ENCODE assay signal across 9 mouse cellular contexts in genomic region chr12:112724077-112724805, GRCm38 (mm10). TPM values are rescaled to one million over a fixed set of nuclear protein-coding genes. Genes with fewer than 3 reads are reported as not detected.
DNase-seq lines count a peak whose midpoint lies in the region; ATAC-seq and TF ChIP-seq lines count a peak whose summit lies in the region.
"Had no signal": no experiment of that assay in that cellular context is flagged by ENCODE, and none has a peak within 500 bp of the region (broad histone marks: within the 10 kb centered on the region; RNA-seq: fewer than 3 reads in every experiment).

No protein-coding gene starts in this region.

- TF ChIP-seq CTCF in bone marrow macrophage, adult 2 months (IDR thresholded peaks at IDR 0.05; ENCODE audit: low read depth, low read length): peak; percentile 98
- TF ChIP-seq CTCF in hindbrain, postnatal 0 days (IDR thresholded peaks at IDR 0.05; ENCODE audit: low read depth): peak; percentile 74; the same call in 1 of the 2 replicates
- TF ChIP-seq CTCF in midbrain, postnatal 0 days (IDR thresholded peaks at IDR 0.05): peak; percentile 65

- no peaks in the 10 kb centered on the region for H3K9me3 ChIP-seq in kidney, embryonic 16.5 days (ENCODE audit: low read length)
- no peaks in the 10 kb centered on the region for H3K9me3 ChIP-seq in embryonic facial prominence, embryonic 14.5 days (ENCODE audit: control insufficient read depth, low read length)
- no peaks in the 10 kb centered on the region for H3K9me3 ChIP-seq in hindbrain, postnatal 0 days (ENCODE audit: low read length)
- no peaks in the 10 kb centered on the region for H3K9me3 ChIP-seq in limb, embryonic 10.5 days (replicated peaks)
- H3K9me3 ChIP-seq in midbrain, postnatal 0 days (ENCODE audit: low read length): no peaks in the 10 kb centered on the region

- no peak overlapping the region for H3K4me2 ChIP-seq in kidney, embryonic 16.5 days (replicated peaks; ENCODE audit: low read depth, low read length)
- no peak overlapping the region for H3K4me2 ChIP-seq in embryonic facial prominence, embryonic 14.5 days (ENCODE audit: low read depth, low read length)
- peak overlapping the region; percentile 73; the same call in 1 of the 2 replicates for H3K4me2 ChIP-seq in hindbrain, postnatal 0 days (ENCODE audit: low read depth, low read length)
- H3K4me2 ChIP-seq in midbrain, postnatal 0 days (ENCODE audit: low read depth, low read length, poor library complexity, severe bottlenecking): peak overlapping the region; percentile 91; the same call in 1 of the 2 replicates

- peaks cover 29% of the 10 kb centered on the region for H3K4me1 ChIP-seq in kidney, embryonic 16.5 days (ENCODE audit: insufficient read depth, low read length)
- peaks cover 3% of the 10 kb centered on the region; the same call in 1 of the 2 replicates for H3K4me1 ChIP-seq in bone marrow macrophage, adult 2 months (ENCODE audit: control insufficient read depth, insufficient read depth, low read length)
- H3K4me1 ChIP-seq in embryonic facial prominence, embryonic 14.5 days (ENCODE audit: control insufficient read depth, insufficient read depth, low read length): peaks cover 24% of the 10 kb centered on the region
- H3K4me1 ChIP-seq in hindbrain, postnatal 0 days (ENCODE audit: insufficient read depth, low read length): peaks cover 3% of the 10 kb centered on the region; the same call in 1 of the 2 replicates
- H3K4me1 ChIP-seq in limb, embryonic 10.5 days: peaks cover 28% of the 10 kb centered on the region
- H3K4me1 ChIP-seq in midbrain, postnatal 0 days (ENCODE audit: insufficient read depth, low read length): peaks cover 9% of the 10 kb centered on the region; the same call in 1 of the 2 replicates

- peaks cover 6% of the 10 kb centered on the region; the same call in 1 of the 2 replicates for H3K36me3 ChIP-seq in kidney, embryonic 16.5 days (ENCODE audit: insufficient read depth, low read length)
- peaks cover 21% of the 10 kb centered on the region; the same call in 1 of the 2 replicates for H3K36me3 ChIP-seq in embryonic facial prominence, embryonic 14.5 days (ENCODE audit: control insufficient read depth, insufficient read depth, low read length)
- H3K36me3 ChIP-seq in hindbrain, postnatal 0 days (ENCODE audit: insufficient read depth, low read length): no peaks in the 10 kb centered on the region
- H3K36me3 ChIP-seq in limb, embryonic 10.5 days: 0 out of 2 replicates have a peak, but pooled peaks cover 3% of the 10 kb centered on the region
- H3K36me3 ChIP-seq in midbrain, postnatal 0 days (ENCODE audit: insufficient read depth, low read length): peaks cover 4% of the 10 kb centered on the region; the same call in 1 of the 2 replicates
- no peaks in the 10 kb centered on the region for H3K36me3 ChIP-seq in splenic B cell, adult 2 months (ENCODE audit: control insufficient read depth, insufficient read depth, low read length, poor library complexity, severe bottlenecking)

- no peak overlapping the region for H3K27ac ChIP-seq in kidney, embryonic 16.5 days (ENCODE audit: low read length)
- H3K27ac ChIP-seq in bone marrow macrophage, adult 2 months (ENCODE audit: insufficient read depth, low read depth, low read length): no peak overlapping the region
- H3K27ac ChIP-seq in embryonic facial prominence, embryonic 14.5 days (replicated peaks; ENCODE audit: low read depth, low read length): no peak overlapping the region
- no peak overlapping the region for H3K27ac ChIP-seq in hindbrain, postnatal 0 days
- 0 out of 2 replicates have a peak overlapping the region, but pooled peaks have one; percentile 25 for H3K27ac ChIP-seq in limb, embryonic 10.5 days
- no peak overlapping the region for H3K27ac ChIP-seq in midbrain, postnatal 0 days (ENCODE audit: low read depth, low read length)
- H3K27ac ChIP-seq: macrophage had no signal

- H3K9ac ChIP-seq in kidney, embryonic 16.5 days (replicated peaks; ENCODE audit: low read length): no peak overlapping the region
- no peak overlapping the region for H3K9ac ChIP-seq in embryonic facial prominence, embryonic 14.5 days (ENCODE audit: low read depth, low read length)
- H3K9ac ChIP-seq in hindbrain, postnatal 0 days (replicated peaks; ENCODE audit: low read length): no peak overlapping the region; the same call in 1 of the 2 replicates
- no peak overlapping the region for H3K9ac ChIP-seq in midbrain, postnatal 0 days (replicated peaks; ENCODE audit: low read length, poor library complexity, severe bottlenecking)

- peak; percentile 87 for DNase-seq in kidney, adult 18-20 months
- peak; percentile 67 for DNase-seq in embryonic facial prominence, embryonic 14.5 days (ENCODE audit: low spot score)
- DNase-seq in hindbrain, postnatal 0 days (ENCODE audit: low spot score): peak; percentile 82
- peak; percentile 80 for DNase-seq in limb, embryonic 10.5 days (ENCODE audit: low spot score)
- DNase-seq in midbrain, postnatal 0 days (ENCODE audit: low spot score): peak; percentile 77
- peak; percentile 82 for DNase-seq in splenic B cell, adult 2 months (ENCODE audit: low read depth, low spot score)

- ATAC-seq in kidney, embryonic 16.5 days (ENCODE audit: low FRiP score, low TSS enrichment): no peak
- peak; percentile 13 for ATAC-seq in embryonic facial prominence, embryonic 14.5 days (ENCODE audit: low read depth)
- ATAC-seq in hindbrain, postnatal 0 days: peak; percentile 50
- peak; percentile 39; the same call in 1 of the 2 replicates for ATAC-seq in midbrain, postnatal 0 days (ENCODE audit: low FRiP score)

- WGBS in kidney, embryonic 16.5 days: 73% methylated on average over 11 of the region's 11 CpGs
- WGBS in embryonic facial prominence, embryonic 14.5 days: 73% methylated on average over 11 of the region's 11 CpGs
- 78% methylated on average over 11 of the region's 11 CpGs for WGBS in hindbrain, postnatal 0 days
- 75% methylated on average over 11 of the region's 11 CpGs for WGBS in limb, embryonic 10.5 days
- WGBS in midbrain, postnatal 0 days: 74% methylated on average over 11 of the region's 11 CpGs

- H3K4me3 ChIP-seq in kidney, embryonic 16.5 days (ENCODE audit: low read length): no peak overlapping the region
- no peak overlapping the region for H3K4me3 ChIP-seq in bone marrow macrophage, adult 2 months (ENCODE audit: insufficient read depth, low read length)
- H3K4me3 ChIP-seq in embryonic facial prominence, embryonic 14.5 days (ENCODE audit: low read depth, low read length): no peak overlapping the region
- H3K4me3 ChIP-seq in hindbrain, postnatal 0 days (ENCODE audit: low read length): no peak overlapping the region
- H3K4me3 ChIP-seq in limb, embryonic 10.5 days: no peak overlapping the region
- no peak overlapping the region for H3K4me3 ChIP-seq in midbrain, postnatal 0 days (ENCODE audit: low read depth, low read length)

- H3K27me3 ChIP-seq in kidney, embryonic 16.5 days (ENCODE audit: insufficient read depth, low read length): no peaks in the 10 kb centered on the region
- 0 out of 2 replicates have a peak, but pooled peaks cover 5% of the 10 kb centered on the region for H3K27me3 ChIP-seq in embryonic facial prominence, embryonic 14.5 days (replicated peaks; ENCODE audit: control insufficient read depth, insufficient read depth, low read length)
- no peaks in the 10 kb centered on the region for H3K27me3 ChIP-seq in hindbrain, postnatal 0 days (ENCODE audit: insufficient read depth, low read length)
- H3K27me3 ChIP-seq in limb, embryonic 10.5 days (ENCODE audit: low read depth, poor library complexity, severe bottlenecking): peaks cover 53% of the 10 kb centered on the region
- H3K27me3 ChIP-seq in midbrain, postnatal 0 days (ENCODE audit: insufficient read depth, low read length): no peaks in the 10 kb centered on the region
- H3K27me3 ChIP-seq in splenic B cell, adult 2 months (ENCODE audit: control insufficient read depth, insufficient read depth, low read length, poor library complexity, severe bottlenecking): no peaks in the 10 kb centered on the region

- TF ChIP-seq POLR2A in bone marrow macrophage, adult 2 months (IDR thresholded peaks at IDR 0.05; ENCODE audit: borderline replicate concordance, low read depth, low read length): no peak

RNA-seq across cellular contexts. Expression of gene Cep170b, which starts 4.0 kb away (rescaled TPM):
- polyA plus RNA-seq in kidney, embryonic 16.5 days (2015; fragmentation: Nextera tagmentation; extraction: Ambion mirVana): 15.7 and 17.5 TPM in 2 replicates
- polyA plus RNA-seq in bone marrow macrophage, adult 2 months (2012; ENCODE audit: insufficient read depth, insufficient read length, missing spikeins): 8.5 and 17.7 TPM in 2 replicates
- polyA plus RNA-seq in embryonic facial prominence, embryonic 14.5 days (2014; fragmentation: Nextera tagmentation; extraction: Ambion mirVana): 13.3 and 14.4 TPM in 2 replicates
- total RNA-seq in hindbrain, postnatal 0 days (2014; rRNA removed): 118 and 123 TPM in 2 replicates
- 34.0 and 39.0 TPM in 2 replicates for polyA plus RNA-seq in hindbrain, postnatal 0 days (2015; fragmentation: Nextera tagmentation; extraction: Ambion mirVana)
- polyA plus RNA-seq in limb, embryonic 10.5 days (2016; fragmentation: Nextera tagmentation; extraction: Ambion mirVana): 6.7 and 12.3 TPM in 2 replicates
- 125 and 140 TPM in 2 replicates for total RNA-seq in midbrain, postnatal 0 days (2014; rRNA removed)
- polyA plus RNA-seq in midbrain, postnatal 0 days (2015; fragmentation: Nextera tagmentation; extraction: Ambion mirVana): 42.7 and 46.4 TPM in 2 replicates

RNA-seq across cellular contexts. Expression of gene Pld4, which starts 36.2 kb away (rescaled TPM):
- polyA plus RNA-seq in kidney, embryonic 16.5 days (2015; fragmentation: Nextera tagmentation; extraction: Ambion mirVana): 7.3 and 7.4 TPM in 2 replicates
- 1,067 and 1,170 TPM in 2 replicates for polyA plus RNA-seq in bone marrow macrophage, adult 2 months (2012; ENCODE audit: insufficient read depth, insufficient read length, missing spikeins)
- 12.8 and 13.0 TPM in 2 replicates for polyA plus RNA-seq in embryonic facial prominence, embryonic 14.5 days (2014; fragmentation: Nextera tagmentation; extraction: Ambion mirVana)
- total RNA-seq in hindbrain, postnatal 0 days (2014; rRNA removed): 10.5 and 14.5 TPM in 2 replicates
- polyA plus RNA-seq in hindbrain, postnatal 0 days (2015; fragmentation: Nextera tagmentation; extraction: Ambion mirVana): 9.4 and 10.8 TPM in 2 replicates
- 2.1 and 3.5 TPM in 2 replicates for polyA plus RNA-seq in limb, embryonic 10.5 days (2016; fragmentation: Nextera tagmentation; extraction: Ambion mirVana)
- 12.2 and 12.6 TPM in 2 replicates for total RNA-seq in midbrain, postnatal 0 days (2014; rRNA removed)
- polyA plus RNA-seq in midbrain, postnatal 0 days (2015; fragmentation: Nextera tagmentation; extraction: Ambion mirVana): 8.8 TPM in 2 replicates

RNA-seq across cellular contexts. Expression of gene Zbtb42, which starts 45.6 kb away (rescaled TPM):
- polyA plus RNA-seq in kidney, embryonic 16.5 days (2015; fragmentation: Nextera tagmentation; extraction: Ambion mirVana): 6.4 and 7.0 TPM in 2 replicates
- 9.2 and 10.1 TPM in 2 replicates for polyA plus RNA-seq in bone marrow macrophage, adult 2 months (2012; ENCODE audit: insufficient read depth, insufficient read length, missing spikeins)
- 3.7 and 3.8 TPM in 2 replicates for polyA plus RNA-seq in embryonic facial prominence, embryonic 14.5 days (2014; fragmentation: Nextera tagmentation; extraction: Ambion mirVana)
- 3.3 and 12.1 TPM in 2 replicates for total RNA-seq in hindbrain, postnatal 0 days (2014; rRNA removed)
- polyA plus RNA-seq in hindbrain, postnatal 0 days (2015; fragmentation: Nextera tagmentation; extraction: Ambion mirVana): 2.2 and 3.7 TPM in 2 replicates
- polyA plus RNA-seq in limb, embryonic 10.5 days (2016; fragmentation: Nextera tagmentation; extraction: Ambion mirVana): 1.4 and 2.7 TPM in 2 replicates
- 0.94 and 1.5 TPM in 2 replicates for total RNA-seq in midbrain, postnatal 0 days (2014; rRNA removed)
- 1.2 and 1.8 TPM in 2 replicates for polyA plus RNA-seq in midbrain, postnatal 0 days (2015; fragmentation: Nextera tagmentation; extraction: Ambion mirVana)

RNA-seq across cellular contexts. Expression of gene Akt1, which starts 49.6 kb away (rescaled TPM):
- polyA plus RNA-seq in kidney, embryonic 16.5 days (2015; fragmentation: Nextera tagmentation; extraction: Ambion mirVana): 49.5 TPM in 2 replicates
- 169 and 176 TPM in 2 replicates for polyA plus RNA-seq in bone marrow macrophage, adult 2 months (2012; ENCODE audit: insufficient read depth, insufficient read length, missing spikeins)
- 76.4 and 84.0 TPM in 2 replicates for polyA plus RNA-seq in embryonic facial prominence, embryonic 14.5 days (2014; fragmentation: Nextera tagmentation; extraction: Ambion mirVana)
- total RNA-seq in hindbrain, postnatal 0 days (2014; rRNA removed): 179 and 197 TPM in 2 replicates
- polyA plus RNA-seq in hindbrain, postnatal 0 days (2015; fragmentation: Nextera tagmentation; extraction: Ambion mirVana): 90.8 and 97.4 TPM in 2 replicates
- 59.3 and 82.8 TPM in 2 replicates for polyA plus RNA-seq in limb, embryonic 10.5 days (2016; fragmentation: Nextera tagmentation; extraction: Ambion mirVana)
- 201 and 208 TPM in 2 replicates for total RNA-seq in midbrain, postnatal 0 days (2014; rRNA removed)
- polyA plus RNA-seq in midbrain, postnatal 0 days (2015; fragmentation: Nextera tagmentation; extraction: Ambion mirVana): 93.1 and 93.3 TPM in 2 replicates

Comparison
In these comparisons a context has a peak if more than half of its experiments do, and no peak if none do; other contexts are left out.
1. H3K4me2 ChIP-seq: peak in hindbrain, postnatal 0 days (single experiment) and midbrain, postnatal 0 days (single experiment); none in kidney, embryonic 16.5 days (single experiment) and embryonic facial prominence, embryonic 14.5 days (single experiment).
2. RNA of gene Pld4, which starts 36.2 kb away (polyA plus RNA-seq): 1,067 to 1,170 TPM in bone marrow macrophage, adult 2 months; 12.8 to 13.0 TPM in embryonic facial prominence, embryonic 14.5 days, 9.4 to 10.8 TPM in hindbrain, postnatal 0 days, 8.8 TPM in midbrain, postnatal 0 days, 7.3 to 7.4 TPM in kidney, embryonic 16.5 days and 2.1 to 3.5 TPM in limb, embryonic 10.5 days; every median in the first group is over 10 times any median in the second.
3. Peak in every context shown above with its lines, with median percentiles within 50 percentile points of each other: DNase-seq and CTCF ChIP-seq.